Mouse (Mus musculus) layer of hippocampus, postnatal 10 days (tissue): ENCODE results near the gene Romo1. TPM values are rescaled to one million over a fixed set of nuclear protein-coding genes. Genes with fewer than 3 reads are reported as not detected.
A peak's percentile ranks its signal among the peaks of the same experiment; 100 is the strongest.
"Not testable (repeated sequence)": the region's sequence is repeated elsewhere in the genome, so short reads cannot be mapped to it uniquely, and the experiment has no call there.

ENCODE experiments used
- DNase-seq, 2 experiments: peaks; one replicate each; pipeline ENCODE4 v3.0.0; 2021; ENCODE audit warnings: low spot score in 2 of 2
- total RNA-seq, 2 experiments: library from RNA; stranded (reverse); gene quantifications; 2 replicates each; pipeline ENCODE4 v1.2.3; 2021

Gene Romo1
- total RNA-seq, 2 experiments from 2014 or later: 230 to 245 TPM

- peak; percentile 80 to 83 for DNase-seq
Measured at GRCm38 (mm10) chr2:156179046-156179795, 35.4 kb downstream of the Romo1 start.

GRCm38 (mm10) chr2:156179796-156180093 is 35.9 kb downstream of the Romo1 start:
- no peak for DNase-seq

GRCm38 (mm10) chr2:156180094-156180821 is 36.4 kb downstream of the Romo1 start, which contains the start of gene Rbm39:
Gene Rbm39 (minus strand): TSS chr2:156180238.
- DNase-seq: peak; percentile 100

- DNase-seq: no peak
Measured at GRCm38 (mm10) chr2:156180824-156181590, 37.2 kb downstream of the Romo1 start.

GRCm38 (mm10) chr2:156181592-156181991 is 37.8 kb downstream of the Romo1 start:
- no peak for DNase-seq

- DNase-seq: not testable (repeated sequence)
Measured at GRCm38 (mm10) chr2:156189241-156189640, 45.4 kb downstream of the Romo1 start.

- DNase-seq: no peak
Measured at GRCm38 (mm10) chr2:156190004-156190896, 46.4 kb downstream of the Romo1 start.

GRCm38 (mm10) chr2:156191540-156191939 is 47.7 kb downstream of the Romo1 start:
- DNase-seq: no peak

GRCm38 (mm10) chr2:156192068-156192467 is 48.2 kb downstream of the Romo1 start:
- no peak for DNase-seq

GRCm38 (mm10) chr2:156193066-156193862 is 49.4 kb downstream of the Romo1 start:
- no peak for DNase-seq

GRCm38 (mm10) chr2:156194571-156194970 is 50.7 kb downstream of the Romo1 start:
- no peak for DNase-seq

Other genes with a start within 250 kb of the Romo1 start
- gene Uqcc1, start 213.7 kb upstream of the Romo1 start, total RNA-seq: 10 to 100 TPM; 54.2 to 54.9 TPM
- gene Gm15557, start 203.3 kb upstream of the Romo1 start, total RNA-seq: not detected
- gene Gdf5, start 198.7 kb upstream of the Romo1 start, total RNA-seq: 1 to 10 TPM in 1 of 2 experiments, under 1 TPM in 1; 0.74 to 1.1 TPM
- gene Cep250, start 187.6 kb upstream of the Romo1 start, total RNA-seq: 10 to 100 TPM; 18.1 to 23.2 TPM
- gene 6430550D23Rik, start 136.1 kb upstream of the Romo1 start, total RNA-seq: 1 to 10 TPM in 1 of 2 experiments, under 1 TPM in 1; 0.80 to 1.1 TPM
- gene Ergic3, start 136.0 kb upstream of the Romo1 start, total RNA-seq: 100 to 1,000 TPM; 198 to 232 TPM
- not detected for gene Fer1l4, start 91.1 kb upstream of the Romo1 start, total RNA-seq
- 1 to 10 TPM; 3.3 to 6.7 TPM for gene Spag4, start 78.9 kb upstream of the Romo1 start, total RNA-seq
- 10 to 100 TPM; 28.8 to 32.7 TPM for gene Cpne1, start 32.1 kb upstream of the Romo1 start, total RNA-seq
- 10 to 100 TPM; 33.5 to 34.8 TPM for gene Rbm12, start 32.1 kb upstream of the Romo1 start, total RNA-seq
- gene Gm28036, start 16.9 kb upstream of the Romo1 start, total RNA-seq: 10 to 100 TPM; 21.7 to 24.7 TPM
- 10 to 100 TPM; 33.1 to 35.3 TPM for gene Nfs1, start 147 bp downstream of the Romo1 start, total RNA-seq
- gene Rbm39, start 36.2 kb downstream of the Romo1 start, total RNA-seq: 100 to 1,000 TPM; 290 to 339 TPM
- 10 to 100 TPM; 75.4 to 86.9 TPM for gene Phf20, start 52.4 kb downstream of the Romo1 start, total RNA-seq
- 1 to 10 TPM; 2.9 to 4.7 TPM for gene Cnbd2, start 168.3 kb downstream of the Romo1 start, total RNA-seq
- 100 to 1,000 TPM; 116 to 132 TPM for gene Scand1, start 168.7 kb downstream of the Romo1 start, total RNA-seq